Comparison of ENCODE assay signal across 9 mouse cellular contexts in genomic region chr10:59166104-59166944, GRCm38 (mm10). TPM values are rescaled to one million over a fixed set of nuclear protein-coding genes. Genes with fewer than 3 reads are reported as not detected.
A peak's percentile ranks its signal among the peaks of the same experiment; 100 is the strongest.
DNase-seq lines count a peak whose midpoint lies in the region; ATAC-seq and TF ChIP-seq lines count a peak whose summit lies in the region.
"Had no signal": no experiment of that assay in that cellular context is flagged by ENCODE, and none has a peak within 500 bp of the region (broad histone marks: within the 10 kb centered on the region; RNA-seq: fewer than 3 reads in every experiment).

No protein-coding gene starts in this region.

- DNase-seq in gastrocnemius, adult 18-20 months (ENCODE audit: low spot score), result peak; percentile 42
- DNase-seq in gastrocnemius, postnatal 14 days, result no peak
- peak; percentile 58 for DNase-seq in CH12.LX (ENCODE audit: extremely low read depth)
- DNase-seq in cerebellum, adult 11 months, result peak; percentile 27
- peak; percentile 49 to 65 for DNase-seq in kidney, postnatal 4 days
- peak; percentile 43 to 50 for DNase-seq in lung, adult 18-20 months

- dilution Hi-C loops in CH12.LX (cut with MboI; ENCODE audit: extremely low pct_ligation_motif_present, extremely low pct_unique_long_range_greater_than_20kb, low sequenced_read_pairs), result no loop called here

- H3K27ac ChIP-seq in CH12.LX (ENCODE audit: insufficient read depth, low read depth), result no peak overlapping the region
- H3K27ac ChIP-seq in small intestine, adult 2 months (ENCODE audit: insufficient read depth, low read depth, low read length), result no peak overlapping the region
- H3K27ac ChIP-seq: lung, embryonic 15.5 days had no signal

- WGBS in small intestine, adult 2 months, result 76% methylated on average over 14 of the region's 14 CpGs

- no peak overlapping the region for H3K4me2 ChIP-seq in CH12.LX (ENCODE audit: insufficient read depth, low read depth, poor library complexity, severe bottlenecking)
- H3K4me2 ChIP-seq: lung, embryonic 15.5 days had no signal

- no peaks in the 10 kb centered on the region; a peak in 1 of 4 replicates for H3K4me1 ChIP-seq in CH12.LX (ENCODE audit: control insufficient read depth in 1 of 2, insufficient read depth in 2 of 2)
- no peaks in the 10 kb centered on the region for H3K4me1 ChIP-seq in small intestine, adult 2 months (ENCODE audit: control insufficient read depth, insufficient read depth, insufficient read length, low read length)
- H3K4me1 ChIP-seq: lung, embryonic 15.5 days had no signal

- no peak for TF ChIP-seq EP300 in CH12.LX (IDR thresholded peaks at IDR 0.05; ENCODE audit: low read length)

- no peaks in the 10 kb centered on the region for H3K79me2 ChIP-seq in CH12.LX (replicated peaks; ENCODE audit: control insufficient read depth, extremely low read depth, insufficient read depth, poor library complexity, severe bottlenecking)

- no peak overlapping the region for H3K9ac ChIP-seq in CH12.LX (ENCODE audit: insufficient read depth, low read depth)
- H3K9ac ChIP-seq: lung, embryonic 15.5 days had no signal

- TF ChIP-seq POLR2A in CH12.LX (IDR thresholded peaks at IDR 0.05; ENCODE audit: low read depth, low read length), result no peak
- no peak for TF ChIP-seq POLR2A in small intestine, adult 2 months (IDR thresholded peaks at IDR 0.05; ENCODE audit: low read depth, low read length)

- peak; percentile 92 for TF ChIP-seq RAD21 in CH12.LX (IDR thresholded peaks at IDR 0.05; ENCODE audit: low read depth, low read length)

- no peaks in the 10 kb centered on the region for H3K27me3 ChIP-seq in CH12.LX (replicated peaks)
- H3K27me3 ChIP-seq in small intestine, adult 2 months (ENCODE audit: control insufficient read depth, insufficient read depth, low read length), result no peaks in the 10 kb centered on the region
- H3K27me3 ChIP-seq: lung, embryonic 15.5 days had no signal

- in situ Hi-C loops in CH12.LX (cut with MboI; ENCODE audit: low pct_ligation_motif_present, low pct_unique_long_range_greater_than_20kb, low sequenced_read_pairs), result loop anchor here (5.0 kb wide), 1 partner anchor 121 kb away; no protein-coding TSS in a partner anchor

- intact Hi-C loops in gastrocnemius, postnatal 14 days (cut with DNase I; ENCODE audit: low total_unique reads), result loop anchor here (5.0 to 10.0 kb wide), 2 partner anchors 126 to 198 kb away; no protein-coding TSS in a partner anchor

- peak; percentile 65 to 93; a peak in 3 of 4 replicates for TF ChIP-seq CTCF in CH12.LX (conservative IDR thresholded peaks at IDR 0.05 in 1 of 2, IDR thresholded peaks at IDR 0.05 in 1 of 2; ENCODE audit: low read depth in 2 of 2, low read length in 2 of 2)
- peak; percentile 55; the same call in 1 of the 2 replicates for TF ChIP-seq CTCF in small intestine, adult 2 months (IDR thresholded peaks at IDR 0.05; ENCODE audit: extremely low read depth, insufficient read length, insufficient replicate concordance, low read depth, low read length)

- H3K9me3 ChIP-seq in CH12.LX (replicated peaks; ENCODE audit: low read length), result no peaks in the 10 kb centered on the region
- H3K9me3 ChIP-seq: lung, embryonic 15.5 days had no signal

- H3K4me3 ChIP-seq in CH12.LX (replicated peaks in 1 of 3; ENCODE audit: low read depth in 2 of 3, low read length in 2 of 3, poor library complexity in 1 of 3), result no peak overlapping the region
- H3K4me3 ChIP-seq in small intestine, adult 2 months (ENCODE audit: low read depth, low read length), result no peak overlapping the region
- H3K4me3 ChIP-seq: lung, embryonic 15.5 days had no signal

- ATAC-seq in frontal cortex, adult (ENCODE audit: low TSS enrichment), result peak; percentile 91

- peaks cover 3 to 17% of the 10 kb centered on the region in 2 experiments for H3K36me3 ChIP-seq in CH12.LX (replicated peaks in 1 of 2; ENCODE audit: control insufficient read depth in 1 of 2, insufficient read depth in 1 of 2, low read length in 1 of 2)
- peaks cover 1% of the 10 kb centered on the region; the same call in 1 of the 2 replicates for H3K36me3 ChIP-seq in small intestine, adult 2 months (ENCODE audit: control insufficient read depth, insufficient read depth, low read length)

TF ChIP-seq in CH12.LX, 34 proteins besides CTCF, POLR2A, EP300 and RAD21:
- TF ChIP-seq MAX (IDR thresholded peaks at IDR 0.05; ENCODE audit: low read length) (no peak), USF2 (conservative IDR thresholded peaks at IDR 0.05; ENCODE audit: low read depth, low read length) (no peak), PAX5 (IDR thresholded peaks at IDR 0.05; ENCODE audit: low read length) (no peak), NRF1 (IDR thresholded peaks at IDR 0.05; ENCODE audit: low read depth, low read length) (no peak), ZMIZ1 (IDR thresholded peaks at IDR 0.05; ENCODE audit: low read depth, low read length) (no peak), SMC3 (IDR thresholded peaks at IDR 0.05; ENCODE audit: low read depth, low read length) (peak; percentile 98), ZC3H11A (IDR thresholded peaks at IDR 0.05; ENCODE audit: low read depth, low read length) (peak; percentile 89), TCF12 (IDR thresholded peaks at IDR 0.05; ENCODE audit: low read depth, low read length) (no peak), MEF2A (IDR thresholded peaks at IDR 0.05; ENCODE audit: borderline replicate concordance, low read depth, low read length) (no peak), NELFE (IDR thresholded peaks at IDR 0.05; ENCODE audit: low read depth, low read length) (no peak), USF1 (IDR thresholded peaks at IDR 0.05; ENCODE audit: low read depth, low read length) (no peak), POLR2AphosphoS2 (IDR thresholded peaks at IDR 0.05; ENCODE audit: low read depth, low read length) (no peak), ETS1 (conservative IDR thresholded peaks at IDR 0.05; ENCODE audit: low read depth, low read length) (no peak), TBP (conservative IDR thresholded peaks at IDR 0.05; ENCODE audit: low read depth, low read length) (no peak), JUN (IDR thresholded peaks at IDR 0.05; ENCODE audit: insufficient read depth, low read depth, low read length) (no peak), GABPA (IDR thresholded peaks at IDR 0.05; ENCODE audit: insufficient replicate concordance, low read depth, low read length) (no peak)

RNA-seq across cellular contexts. Expression of gene Sept10, which starts 55.3 kb away (rescaled TPM):
- total RNA-seq in gastrocnemius, adult 18-20 months (2021), result 1 to 10 TPM; 6.5 to 8.5 TPM
- 10 to 100 TPM; 16.6 to 17.0 TPM for total RNA-seq in gastrocnemius, postnatal 14 days (2021)
- 8.5 and 10.3 TPM in 2 replicates for total RNA-seq in CH12.LX (2012; rRNA removed)
- total RNA-seq in CH12.LX (2014; rRNA removed), result 13.1 and 14.9 TPM in 2 replicates
- 6.9 and 8.9 TPM in 2 replicates for polyA plus RNA-seq in CH12.LX (2012; ENCODE audit: insufficient read length, low read depth)
- polyA plus RNA-seq in small intestine, adult 2 months (2012; rRNA removed), result 1.1 and 1.5 TPM in 2 replicates

RNA-seq across cellular contexts. Expression of gene Sowahc, which starts 55.4 kb away (rescaled TPM):
- total RNA-seq in gastrocnemius, adult 18-20 months (2021), result under 1 TPM; 0.66 to 0.78 TPM
- total RNA-seq in gastrocnemius, postnatal 14 days (2021), result 1 to 10 TPM; 1.4 to 2.3 TPM
- 25.1 and 25.9 TPM in 2 replicates for total RNA-seq in CH12.LX (2012; rRNA removed)
- 50.0 and 52.2 TPM in 2 replicates for total RNA-seq in CH12.LX (2014; rRNA removed)
- polyA plus RNA-seq in CH12.LX (2012; ENCODE audit: insufficient read length, low read depth), result 19.1 and 19.9 TPM in 2 replicates
- polyA plus RNA-seq in small intestine, adult 2 months (2012; rRNA removed), result 1.9 and 6.3 TPM in 2 replicates

Comparison
In these comparisons a context has a peak if more than half of its experiments do, and no peak if none do; other contexts are left out.
1. RNA of gene Sowahc, which starts 55.4 kb away (total RNA-seq): 25.1 to 52.2 TPM in CH12.LX; 1.4 to 2.3 TPM in gastrocnemius, postnatal 14 days and 0.66 to 0.78 TPM in gastrocnemius, adult 18-20 months; every median in the first group is over 4 times any median in the second.